Mouse (Mus musculus): Measurements from ENCODE around the gene Uchl4. TPM values are rescaled to one million over a fixed set of nuclear protein-coding genes. Genes with fewer than 3 reads are reported as not detected.

Gene Uchl4
- polyA plus RNA-seq, 1 experiment from 2014 or later: 3.5 TPM

GRCm38 (mm10) chr9:64216641-64217040 lies 18.4 kb upstream of the Uchl4 start:
- H3K27ac ChIP-seq: no peak overlapping the region
- H3K9me3 ChIP-seq: no peaks in the 10 kb centered on the region
- H3K9ac ChIP-seq: no peak overlapping the region
- no peak overlapping the region for H3K4me2 ChIP-seq
- peaks cover 7% of the 10 kb centered on the region for H3K36me3 ChIP-seq (replicated peaks)
- no peaks in the 10 kb centered on the region for H3K4me1 ChIP-seq
- no peaks in the 10 kb centered on the region for H3K27me3 ChIP-seq
- WGBS: 92% methylated on average over 2 of the region's 2 CpGs
- no peak overlapping the region for H3K4me3 ChIP-seq (replicated peaks)
- ATAC-seq (ENCODE audit: low FRiP score): no peak

GRCm38 (mm10) chr9:64217887-64218286 lies 17.1 kb upstream of the Uchl4 start:
- Histone ChIP-seq H3K9ac (no peak overlapping the region), H3K4me1 (no peaks in the 10 kb centered on the region), H3K4me3 (replicated peaks) (no peak overlapping the region), H3K27ac (no peak overlapping the region), H3K4me2 (no peak overlapping the region), H3K36me3 (replicated peaks) (no peaks in the 10 kb centered on the region), H3K9me3 (no peaks in the 10 kb centered on the region), H3K27me3 (no peaks in the 10 kb centered on the region)
- no peak for ATAC-seq (ENCODE audit: low FRiP score)

GRCm38 (mm10) chr9:64219305-64219704 lies 15.7 kb upstream of the Uchl4 start:
- 45% methylated on average over 1 of the region's 1 CpGs for WGBS
- H3K4me1 ChIP-seq: no peaks in the 10 kb centered on the region
- H3K4me3 ChIP-seq (replicated peaks): no peak overlapping the region
- H3K9ac ChIP-seq: no peak overlapping the region
- no peak for ATAC-seq (ENCODE audit: low FRiP score)
- no peak overlapping the region for H3K27ac ChIP-seq
- no peak overlapping the region for H3K4me2 ChIP-seq
- H3K9me3 ChIP-seq: no peaks in the 10 kb centered on the region
- H3K27me3 ChIP-seq: no peaks in the 10 kb centered on the region
- no peaks in the 10 kb centered on the region for H3K36me3 ChIP-seq (replicated peaks)

- H3K36me3 ChIP-seq (replicated peaks): no peaks in the 10 kb centered on the region
- ATAC-seq (ENCODE audit: low FRiP score): no peak
- H3K9me3 ChIP-seq: no peaks in the 10 kb centered on the region
- no peak overlapping the region for H3K27ac ChIP-seq
- no peak overlapping the region for H3K4me3 ChIP-seq (replicated peaks)
- H3K27me3 ChIP-seq: no peaks in the 10 kb centered on the region
- H3K4me1 ChIP-seq: no peaks in the 10 kb centered on the region
- WGBS: 84% methylated on average over 10 of the region's 10 CpGs
- no peak overlapping the region for H3K9ac ChIP-seq
- H3K4me2 ChIP-seq: no peak overlapping the region
Measured at GRCm38 (mm10) chr9:64219772-64220420, 15.1 kb upstream of the Uchl4 start.

- WGBS: 74% methylated on average over 1 of the region's 1 CpGs
- no peak for ATAC-seq (ENCODE audit: low FRiP score)
- no peaks in the 10 kb centered on the region for H3K36me3 ChIP-seq (replicated peaks)
- no peak overlapping the region for H3K9ac ChIP-seq
- H3K4me3 ChIP-seq (replicated peaks): no peak overlapping the region
- no peaks in the 10 kb centered on the region for H3K9me3 ChIP-seq
- no peak overlapping the region for H3K4me2 ChIP-seq
- H3K27me3 ChIP-seq: no peaks in the 10 kb centered on the region
- no peak overlapping the region for H3K27ac ChIP-seq
- no peaks in the 10 kb centered on the region for H3K4me1 ChIP-seq
Measured at GRCm38 (mm10) chr9:64220603-64221002, 14.4 kb upstream of the Uchl4 start.

- no peaks in the 10 kb centered on the region for H3K4me1 ChIP-seq
- no peak overlapping the region for H3K9ac ChIP-seq
- H3K27me3 ChIP-seq: no peaks in the 10 kb centered on the region
- no peak for ATAC-seq (ENCODE audit: low FRiP score)
- H3K36me3 ChIP-seq (replicated peaks): no peaks in the 10 kb centered on the region
- 90% methylated on average over 4 of the region's 4 CpGs for WGBS
- no peak overlapping the region for H3K27ac ChIP-seq
- H3K4me2 ChIP-seq: no peak overlapping the region
- H3K4me3 ChIP-seq (replicated peaks): no peak overlapping the region
- no peaks in the 10 kb centered on the region for H3K9me3 ChIP-seq
Measured at GRCm38 (mm10) chr9:64221480-64221879, 13.5 kb upstream of the Uchl4 start.

GRCm38 (mm10) chr9:64222098-64222497 lies 12.9 kb upstream of the Uchl4 start:
- Histone ChIP-seq H3K4me1 (no peaks in the 10 kb centered on the region), H3K27ac (no peak overlapping the region), H3K9me3 (no peaks in the 10 kb centered on the region), H3K27me3 (no peaks in the 10 kb centered on the region), H3K4me2 (no peak overlapping the region), H3K4me3 (replicated peaks) (no peak overlapping the region), H3K9ac (no peak overlapping the region), H3K36me3 (replicated peaks) (no peaks in the 10 kb centered on the region)
- WGBS: 75% methylated on average over 2 of the region's 2 CpGs
- ATAC-seq (ENCODE audit: low FRiP score): no peak

- no peak for ATAC-seq (ENCODE audit: low FRiP score)
- no peak overlapping the region for H3K4me3 ChIP-seq (replicated peaks)
- no peaks in the 10 kb centered on the region for H3K36me3 ChIP-seq (replicated peaks)
- no peak overlapping the region for H3K27ac ChIP-seq
- no peaks in the 10 kb centered on the region for H3K9me3 ChIP-seq
- H3K4me2 ChIP-seq: no peak overlapping the region
- 0 out of 2 replicates have a peak, but pooled peaks cover 5% of the 10 kb centered on the region for H3K4me1 ChIP-seq
- no peak overlapping the region for H3K9ac ChIP-seq
- no peaks in the 10 kb centered on the region for H3K27me3 ChIP-seq
Measured at GRCm38 (mm10) chr9:64225805-64226204, 9.2 kb upstream of the Uchl4 start.

- H3K4me1 ChIP-seq: peaks cover 19% of the 10 kb centered on the region
- no peaks in the 10 kb centered on the region for H3K9me3 ChIP-seq
- H3K27me3 ChIP-seq: no peaks in the 10 kb centered on the region
- no peak overlapping the region for H3K4me2 ChIP-seq
- no peaks in the 10 kb centered on the region for H3K36me3 ChIP-seq (replicated peaks)
- no peak overlapping the region for H3K4me3 ChIP-seq (replicated peaks)
- ATAC-seq (ENCODE audit: low FRiP score): no peak
- 87% methylated on average over 12 of the region's 12 CpGs for WGBS
- no peak overlapping the region for H3K27ac ChIP-seq
- H3K9ac ChIP-seq: no peak overlapping the region
Measured at GRCm38 (mm10) chr9:64227736-64228135, 7.3 kb upstream of the Uchl4 start.

GRCm38 (mm10) chr9:64228972-64229371 lies 6.0 kb upstream of the Uchl4 start:
- Histone ChIP-seq H3K4me1 (peaks cover 24% of the 10 kb centered on the region), H3K27me3 (no peaks in the 10 kb centered on the region), H3K27ac (no peak overlapping the region), H3K9me3 (no peaks in the 10 kb centered on the region), H3K4me3 (replicated peaks) (no peak overlapping the region), H3K36me3 (replicated peaks) (no peaks in the 10 kb centered on the region), H3K9ac (no peak overlapping the region), H3K4me2 (no peak overlapping the region)
- no peak for ATAC-seq (ENCODE audit: low FRiP score)

GRCm38 (mm10) chr9:64231171-64231570 lies 3.8 kb upstream of the Uchl4 start:
- no peak for ATAC-seq (ENCODE audit: low FRiP score)
- Histone ChIP-seq H3K27ac (no peak overlapping the region), H3K9ac (no peak overlapping the region), H3K27me3 (no peaks in the 10 kb centered on the region), H3K36me3 (replicated peaks) (no peaks in the 10 kb centered on the region), H3K4me3 (replicated peaks) (no peak overlapping the region), H3K4me1 (peaks cover 26% of the 10 kb centered on the region), H3K4me2 (no peak overlapping the region), H3K9me3 (no peaks in the 10 kb centered on the region)
- 77% methylated on average over 5 of the region's 5 CpGs for WGBS

GRCm38 (mm10) chr9:64231674-64232073 lies 3.3 kb upstream of the Uchl4 start:
- H3K27ac ChIP-seq: peak overlapping the region; percentile 63; the same call in 1 of the 2 replicates
- no peaks in the 10 kb centered on the region for H3K27me3 ChIP-seq
- H3K36me3 ChIP-seq (replicated peaks): no peaks in the 10 kb centered on the region
- no peak for ATAC-seq (ENCODE audit: low FRiP score)
- no peak overlapping the region for H3K4me3 ChIP-seq (replicated peaks)
- no peak overlapping the region for H3K4me2 ChIP-seq
- WGBS: 78% methylated on average over 3 of the region's 3 CpGs
- H3K9me3 ChIP-seq: no peaks in the 10 kb centered on the region
- H3K9ac ChIP-seq: no peak overlapping the region
- H3K4me1 ChIP-seq: peaks cover 26% of the 10 kb centered on the region

GRCm38 (mm10) chr9:64232257-64232957 lies 2.6 kb upstream of the Uchl4 start:
- ATAC-seq (ENCODE audit: low FRiP score): no peak
- Histone ChIP-seq H3K9me3 (no peaks in the 10 kb centered on the region), H3K36me3 (replicated peaks) (no peaks in the 10 kb centered on the region), H3K4me1 (peaks cover 26% of the 10 kb centered on the region), H3K4me3 (replicated peaks) (no peak overlapping the region), H3K4me2 (no peak overlapping the region), H3K27ac (peak overlapping the region; percentile 63; the same call in 1 of the 2 replicates), H3K27me3 (no peaks in the 10 kb centered on the region), H3K9ac (no peak overlapping the region)
- WGBS: 51% methylated on average over 9 of the region's 9 CpGs

All from forebrain, embryonic 12.5 days (tissue).